Comparison of ENCODE assay signal across 8 mouse cellular contexts in genomic region chr11:103411981-103412949, GRCm38 (mm10). TPM values are rescaled to one million over a fixed set of nuclear protein-coding genes. Genes with fewer than 3 reads are reported as not detected.
DNase-seq lines count a peak whose midpoint lies in the region; ATAC-seq lines count a peak whose summit lies in the region.

Gene Plekhm1 (minus strand): TSS chr11:103412687.

- no peaks in the 10 kb centered on the region for H3K36me3 ChIP-seq in hindbrain, embryonic 12.5 days

- peak; percentile 98 for DNase-seq in NIH3T3 (ENCODE audit: low read depth)
- peak; percentile 98 to 99 for DNase-seq in cerebellum, postnatal 10 days
- DNase-seq in frontal cortex, postnatal 10 days (ENCODE audit: low spot score in 2 of 2) = peak; percentile 92 to 96
- DNase-seq in layer of hippocampus, postnatal 14 days (ENCODE audit: low spot score in 2 of 2) = peak; percentile 92 to 97
- peak; percentile 97 for DNase-seq in lung, postnatal 14 days
- DNase-seq in retina, adult 2 months (ENCODE audit: low read depth, low spot score) = peak; percentile 88
- DNase-seq in thymus, postnatal 36 days = peak; percentile 96 to 97

- H3K4me2 ChIP-seq in hindbrain, embryonic 12.5 days (replicated peaks) = peak within 1 kb of the TSS; percentile 75

- peak within 1 kb of the TSS; percentile 82 for H3K9ac ChIP-seq in hindbrain, embryonic 12.5 days

- no peaks in the 10 kb centered on the region for H3K9me3 ChIP-seq in hindbrain, embryonic 12.5 days (replicated peaks)

- H3K27ac ChIP-seq in hindbrain, embryonic 12.5 days = peak within 1 kb of the TSS; percentile 72

- ATAC-seq in hindbrain, embryonic 12.5 days (ENCODE audit: low FRiP score) = peak; percentile 99

- H3K4me1 ChIP-seq in hindbrain, embryonic 12.5 days = peaks cover 20% of the 10 kb centered on the region

- H3K27me3 ChIP-seq in hindbrain, embryonic 12.5 days = peaks cover 5% of the 10 kb centered on the region

- H3K4me3 ChIP-seq in hindbrain, embryonic 12.5 days = peak within 1 kb of the TSS; percentile 75

- 1% methylated on average over 66 of the region's 67 CpGs for WGBS in hindbrain, embryonic 12.5 days

RNA-seq across cellular contexts. Expression of gene Plekhm1, which starts in this region (rescaled TPM):
- polyA plus RNA-seq in hindbrain, embryonic 12.5 days (2016; fragmentation: Nextera tagmentation; extraction: Ambion mirVana) = 11.5 and 12.1 TPM in 2 replicates
- 10 to 100 TPM; 17.0 to 17.7 TPM for total RNA-seq in layer of hippocampus, postnatal 14 days (2021)

Comparison
In these comparisons a context has a peak if more than half of its experiments do, and no peak if none do; other contexts are left out.
1. Peak in every context shown above with its lines: DNase-seq, ATAC-seq, H3K4me3 ChIP-seq and H3K27ac ChIP-seq.